Mouse (Mus musculus) heart, embryonic 16.5 days (tissue): ENCODE measurements at regions not wholly inside any gene's neighbourhood (a gene's known extent, or its start where the extent isn't known, plus 50 kb on each side); places are given as distances from the start of the nearest gene placed in this dataset.

Experiments used
- ATAC-seq: fragments of 200-750 bp; cut with Nextera tagmentation; replicated peaks from 2 replicates; pipeline ENCODE4 v1.8.0; 2017; ENCODE audit warnings: moderate number of reproducible peaks; ENCODE audit not compliant: insufficient read depth, low FRiP score; ENCODE audit errors: extremely low read depth
- H3K27ac ChIP-seq: fragments of 300-500 bp; sonication (generic); 2 replicates; pipeline ENCODE4 v1.5.1; 2014; ENCODE audit warnings: mild to moderate bottlenecking, low read length, control low read depth, moderate library complexity
- H3K27me3 ChIP-seq: fragments of 300-500 bp; sonication (generic); 2 replicates; pipeline ENCODE4 v1.6.1; 2014; ENCODE audit warnings: low read length, mixed read lengths; ENCODE audit not compliant: control insufficient read depth, insufficient read depth
- H3K36me3 ChIP-seq: fragments of 300-500 bp; sonication (generic); 2 replicates; pipeline ENCODE4 v1.6.1; 2014; ENCODE audit not compliant: control insufficient read depth, insufficient read depth
- H3K4me1 ChIP-seq: fragments of 300-500 bp; sonication (generic); 2 replicates; pipeline ENCODE4 v1.6.1; 2014; ENCODE audit warnings: low read length, mixed read lengths; ENCODE audit not compliant: control insufficient read depth, insufficient read depth
- H3K4me2 ChIP-seq: fragments of 300-500 bp; sonication (generic); 2 replicates; pipeline ENCODE4 v1.6.1; 2014; ENCODE audit warnings: low read depth, mild to moderate bottlenecking, control low read depth, low read length
- H3K4me3 ChIP-seq: fragments of 300-500 bp; sonication (generic); 2 replicates; pipeline ENCODE4 v1.5.1; 2014; ENCODE audit warnings: mild to moderate bottlenecking, control low read depth, low read length
- H3K9ac ChIP-seq: fragments of 300-500 bp; sonication (generic); 2 replicates; pipeline ENCODE4 v1.6.1; 2014; ENCODE audit warnings: low read length, control low read depth
- H3K9me3 ChIP-seq: fragments of 300-500 bp; sonication (generic); replicated peaks from 2 replicates; pipeline ENCODE4 v1.6.1; 2016; ENCODE audit warnings: low read length; ENCODE audit not compliant: control insufficient read depth
- WGBS: fragments of 180-500 bp; shearing (Covaris S2); extraction: QIAGEN DNeasy Blood & Tissue Kit; methylation state at CpG from one replicate; pipeline ENCODE4 v1.1.7; 2014; 5-methylcytosine and 5-hydroxymethylcytosine counted together

GRCm38 (mm10) chr12:43885596-43885995 lies 324.5 kb downstream of the Dnajb9 start:
- Histone ChIP-seq H3K4me2 (no peak overlapping the region), H3K4me3 (no peak overlapping the region), H3K9ac (no peak overlapping the region), H3K36me3 (no peaks in the 10 kb centered on the region), H3K9me3 (no peaks in the 10 kb centered on the region), H3K27me3 (no peaks in the 10 kb centered on the region), H3K4me1 (no peaks in the 10 kb centered on the region), H3K27ac (no peak overlapping the region)
- no peak for ATAC-seq
- WGBS, result 38% methylated on average over 3 of the region's 3 CpGs

GRCm38 (mm10) chr12:43860479-43860878 lies 349.6 kb downstream of the Dnajb9 start:
- no peak for ATAC-seq
- no peaks in the 10 kb centered on the region for H3K27me3 ChIP-seq
- no peak overlapping the region for H3K4me3 ChIP-seq
- no peak overlapping the region for H3K9ac ChIP-seq
- no peak overlapping the region for H3K27ac ChIP-seq
- H3K36me3 ChIP-seq, result no peaks in the 10 kb centered on the region
- H3K4me2 ChIP-seq, result no peak overlapping the region
- no peaks in the 10 kb centered on the region for H3K4me1 ChIP-seq
- WGBS, result 86% methylated on average over 1 of the region's 1 CpGs
- H3K9me3 ChIP-seq, result no peaks in the 10 kb centered on the region

GRCm38 (mm10) chr12:43856370-43856769 lies 353.8 kb downstream of the Dnajb9 start:
- H3K9me3 ChIP-seq, result no peaks in the 10 kb centered on the region

GRCm38 (mm10) chr12:43852246-43852645 lies 357.9 kb downstream of the Dnajb9 start:
- Histone ChIP-seq H3K9ac (no peak overlapping the region), H3K4me1 (no peaks in the 10 kb centered on the region), H3K9me3 (no peaks in the 10 kb centered on the region), H3K27me3 (no peaks in the 10 kb centered on the region), H3K27ac (no peak overlapping the region), H3K4me2 (no peak overlapping the region), H3K36me3 (no peaks in the 10 kb centered on the region), H3K4me3 (no peak overlapping the region)
- ATAC-seq, result no peak

More at GRCm38 (mm10) chr12:43856370-43856769, 353.8 kb downstream of the Dnajb9 start:
- 70% methylated on average over 4 of the region's 4 CpGs for WGBS
- Histone ChIP-seq H3K36me3 (no peaks in the 10 kb centered on the region), H3K4me1 (no peaks in the 10 kb centered on the region), H3K9ac (no peak overlapping the region), H3K27me3 (no peaks in the 10 kb centered on the region), H3K4me3 (no peak overlapping the region), H3K27ac (no peak overlapping the region), H3K4me2 (no peak overlapping the region)
- no peak for ATAC-seq

DNA sequence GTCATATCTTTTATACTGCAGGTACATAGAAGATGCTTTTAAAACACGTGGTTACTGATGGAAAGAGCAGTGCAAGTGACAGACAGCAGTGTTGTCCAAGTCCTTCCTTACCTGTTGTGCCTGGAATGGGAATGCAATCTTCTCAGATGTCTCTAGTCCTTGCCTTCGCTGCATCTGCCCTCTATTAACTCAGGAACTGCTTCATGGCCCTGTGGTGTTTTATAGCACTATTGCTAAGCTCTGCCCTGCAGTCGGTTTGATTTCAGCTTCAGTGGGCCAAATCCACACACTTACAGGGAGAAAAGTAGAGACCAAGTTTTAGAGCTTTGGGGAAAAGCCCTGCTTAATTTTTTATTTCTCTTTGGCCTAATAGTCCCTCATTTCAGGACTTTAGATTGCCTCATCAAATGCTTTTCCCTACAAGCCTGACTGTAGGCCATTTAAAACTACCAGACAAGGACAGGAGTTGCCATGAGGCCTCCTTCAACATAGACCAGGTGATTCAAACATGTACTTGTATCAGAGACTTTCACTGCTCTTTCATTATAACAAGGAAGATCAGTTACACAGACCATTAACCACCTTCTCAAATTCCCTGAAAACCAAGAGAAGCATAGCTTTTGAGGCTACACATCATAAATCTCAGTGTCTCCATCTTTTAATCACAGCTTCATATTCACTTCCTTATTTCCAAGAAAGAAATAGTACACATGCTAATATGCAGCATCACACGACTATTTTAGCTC lies 358.7 kb downstream of the Dnajb9 start:
- Histone ChIP-seq H3K9ac (no peak overlapping the region), H3K4me1 (no peaks in the 10 kb centered on the region), H3K27me3 (no peaks in the 10 kb centered on the region), H3K27ac (no peak overlapping the region), H3K4me3 (no peak overlapping the region), H3K9me3 (no peaks in the 10 kb centered on the region), H3K4me2 (no peak overlapping the region), H3K36me3 (no peaks in the 10 kb centered on the region)
- WGBS, result 55% methylated on average over 4 of the region's 4 CpGs
- no peak for ATAC-seq

DNA sequence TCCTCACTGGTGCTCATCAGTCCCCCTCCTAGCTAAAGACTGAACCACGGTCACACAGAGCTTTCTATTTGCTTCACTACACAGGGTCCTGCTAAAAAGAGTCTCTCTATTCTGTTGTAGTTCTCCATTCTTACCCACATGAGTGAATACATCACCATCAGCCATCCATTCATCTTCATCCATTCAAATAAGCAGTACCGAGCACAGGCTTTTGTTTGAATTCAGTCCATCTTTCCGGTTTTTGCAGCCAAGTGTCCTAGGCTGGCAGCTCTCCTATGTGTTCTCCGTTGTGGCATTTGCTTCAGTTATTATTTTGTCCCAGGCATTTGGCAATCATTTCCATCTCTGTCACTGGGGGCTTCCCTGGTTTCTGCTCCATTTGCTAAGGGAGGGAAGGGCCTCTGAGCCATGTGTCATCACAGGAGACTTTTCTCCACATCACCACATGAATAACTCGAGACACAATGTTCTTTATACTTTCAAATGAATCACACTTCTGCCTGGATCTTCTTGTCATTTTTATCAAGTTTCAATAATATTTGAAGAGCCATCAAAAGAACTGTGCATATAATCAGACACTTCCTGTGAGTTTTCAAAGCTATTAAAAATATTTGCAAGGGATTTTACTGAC lies 366.1 kb downstream of the Dnajb9 start:
- H3K4me1 ChIP-seq, result no peaks in the 10 kb centered on the region
- 59% methylated on average over 5 of the region's 5 CpGs for WGBS
- H3K4me3 ChIP-seq, result no peak overlapping the region
- H3K27ac ChIP-seq, result no peak overlapping the region
- no peak overlapping the region for H3K4me2 ChIP-seq
- H3K9ac ChIP-seq, result no peak overlapping the region
- no peaks in the 10 kb centered on the region for H3K27me3 ChIP-seq
- no peak for ATAC-seq
- H3K36me3 ChIP-seq, result no peaks in the 10 kb centered on the region
- H3K9me3 ChIP-seq, result no peaks in the 10 kb centered on the region

- no peak overlapping the region for H3K4me2 ChIP-seq
- H3K36me3 ChIP-seq, result no peaks in the 10 kb centered on the region
- WGBS, result 52% methylated on average over 1 of the region's 1 CpGs
- H3K9ac ChIP-seq, result no peak overlapping the region
- H3K9me3 ChIP-seq, result no peaks in the 10 kb centered on the region
- no peak overlapping the region for H3K4me3 ChIP-seq
- ATAC-seq, result no peak
- no peaks in the 10 kb centered on the region for H3K4me1 ChIP-seq
- H3K27me3 ChIP-seq, result no peaks in the 10 kb centered on the region
- H3K27ac ChIP-seq, result no peak overlapping the region
These were observed 378.1 kb downstream of the Dnajb9 start for GRCm38 (mm10) chr12:43831976-43832375.

DNA sequence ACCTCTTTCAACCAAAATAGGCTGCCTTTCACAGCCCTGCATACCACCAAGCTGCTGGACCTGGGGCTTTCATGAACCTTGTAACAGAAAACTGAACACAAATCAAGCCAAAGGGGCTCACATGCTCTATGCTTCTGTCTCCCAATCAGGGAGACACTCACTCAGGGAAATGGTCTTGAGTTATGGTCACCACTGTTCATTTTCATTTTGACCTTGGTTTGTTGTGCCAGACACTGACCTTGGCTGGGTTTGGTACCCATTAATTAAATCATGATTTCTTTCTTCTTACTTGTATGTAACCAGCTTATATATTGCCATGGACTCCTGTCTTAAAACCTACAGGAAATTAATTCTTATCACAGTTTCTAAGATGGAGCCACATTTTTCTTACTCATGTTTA lies 381.5 kb downstream of the Dnajb9 start:
- H3K36me3 ChIP-seq, result no peaks in the 10 kb centered on the region
- H3K27ac ChIP-seq, result no peak overlapping the region
- no peaks in the 10 kb centered on the region for H3K9me3 ChIP-seq
- no peak overlapping the region for H3K4me3 ChIP-seq
- no peak overlapping the region for H3K4me2 ChIP-seq
- H3K4me1 ChIP-seq, result no peaks in the 10 kb centered on the region
- no peaks in the 10 kb centered on the region for H3K27me3 ChIP-seq
- H3K9ac ChIP-seq, result no peak overlapping the region
- no peak for ATAC-seq

GRCm38 (mm10) chr12:43827901-43828300 lies 382.2 kb downstream of the Dnajb9 start:
- 69% methylated on average over 6 of the region's 6 CpGs for WGBS

More at GRCm38 (mm10) chr12:43827901-43828300, 382.2 kb downstream of the Dnajb9 start:
- Histone ChIP-seq H3K9me3 (no peaks in the 10 kb centered on the region), H3K4me1 (no peaks in the 10 kb centered on the region), H3K4me3 (no peak overlapping the region), H3K27ac (no peak overlapping the region), H3K27me3 (no peaks in the 10 kb centered on the region), H3K9ac (no peak overlapping the region), H3K36me3 (no peaks in the 10 kb centered on the region), H3K4me2 (no peak overlapping the region)
- ATAC-seq, result no peak
